Mouse (Mus musculus): Measurements from ENCODE around the gene Gpn1.
A peak's percentile ranks its signal among the peaks of the same experiment; 100 is the strongest.
"Not testable (repeated sequence)": the region's sequence is repeated elsewhere in the genome, so short reads cannot be mapped to it uniquely, and the experiment has no call there.

The Gpn1 gene

DNA sequence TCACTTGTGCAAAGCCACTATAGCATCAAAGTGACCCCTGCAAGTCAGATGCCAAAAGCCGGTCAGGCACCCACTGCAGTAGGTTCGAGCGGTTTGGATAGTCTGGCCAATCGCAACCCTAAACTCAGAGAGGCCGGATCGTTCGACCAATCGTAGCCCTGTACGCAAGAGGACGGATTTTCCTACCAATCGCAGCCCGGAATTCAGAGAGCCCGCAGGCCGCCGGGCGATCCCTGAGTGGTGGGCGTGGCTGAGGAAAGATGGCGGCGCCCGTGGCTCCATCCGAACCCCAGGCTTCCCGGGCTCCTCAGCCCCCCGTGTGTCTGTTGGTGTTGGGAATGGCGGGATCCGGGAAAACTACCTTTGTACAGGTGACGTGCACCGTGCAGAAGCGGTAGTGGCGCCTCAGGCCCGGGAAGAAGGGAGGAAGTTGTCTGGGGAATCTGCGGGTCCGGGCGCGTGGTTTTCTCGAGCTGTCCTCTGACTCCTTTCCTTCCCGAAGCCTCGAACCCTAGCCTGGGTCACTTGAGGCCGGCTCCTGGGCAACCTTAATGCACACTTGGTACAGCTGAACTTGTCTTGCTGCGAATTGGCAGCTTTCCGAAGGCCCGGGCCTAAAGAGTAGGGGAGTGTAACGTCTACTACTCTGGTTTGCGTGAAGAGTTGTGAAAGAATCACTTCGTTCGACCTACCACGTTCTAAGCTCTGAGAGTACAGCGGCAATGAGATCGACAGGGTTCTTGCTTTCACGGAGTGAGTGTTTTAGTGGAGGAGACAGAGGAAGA, at the start of gene Gpn1:
Gene Gpn1 (plus strand): TSS at position 229 of the 785 bp plus-strand sequence.
- DNase-seq, result peak; percentile 92

DNA sequence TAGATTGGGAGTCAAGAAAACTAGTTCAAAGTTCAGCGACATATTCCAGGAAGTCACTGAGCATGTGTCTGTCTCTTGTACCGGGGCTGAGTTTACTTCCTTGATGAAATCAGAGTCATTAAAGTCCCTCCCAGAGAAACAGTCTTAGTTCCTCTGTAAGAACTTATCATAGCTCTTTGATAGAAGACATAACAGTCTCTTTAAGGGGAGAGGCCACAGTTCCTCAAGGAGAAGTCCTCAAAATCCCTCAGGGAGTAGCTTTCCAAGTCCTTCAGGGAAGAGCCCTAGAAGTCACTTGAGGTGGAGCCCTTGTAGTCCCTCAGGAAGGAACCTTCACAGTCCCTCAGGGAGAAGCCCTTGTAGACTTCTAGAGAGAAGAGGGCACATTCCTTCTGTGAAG, 43.2 kb upstream of the Gpn1 start:
- DNase-seq, result no peak

DNA sequence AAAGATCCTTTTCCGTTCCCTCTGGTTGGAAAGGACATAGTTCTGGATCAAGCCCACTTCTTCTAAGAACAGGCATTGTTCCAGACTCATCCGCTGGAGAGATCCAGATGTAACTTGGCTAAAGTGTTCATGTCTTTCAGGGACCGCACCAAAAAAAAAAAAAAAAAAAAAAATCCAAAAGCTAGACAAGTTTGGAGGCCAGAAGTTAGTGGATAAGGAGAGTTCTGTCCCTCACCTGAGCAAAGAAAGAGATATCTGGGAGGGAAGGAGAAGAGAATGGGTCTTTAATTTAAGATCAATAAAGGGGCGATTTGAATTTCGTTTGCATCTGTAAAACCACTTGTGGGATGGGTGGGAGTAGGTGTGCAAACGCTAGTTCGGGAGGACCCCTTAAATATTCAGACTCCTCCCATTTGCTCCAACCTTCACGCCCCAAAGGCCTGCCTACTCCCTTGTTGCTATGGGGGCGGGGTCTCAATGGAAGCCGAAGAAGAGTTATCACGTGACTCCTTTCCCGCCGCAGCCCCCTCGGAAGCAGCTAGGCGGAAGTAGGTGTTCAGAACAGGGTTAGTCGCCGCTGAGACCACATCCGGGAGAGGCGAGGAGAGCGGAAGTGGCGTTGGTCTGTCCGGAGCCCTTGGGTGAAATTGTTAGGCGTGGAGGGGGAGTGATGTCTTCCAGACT, 42.5 kb upstream of the Gpn1 start, which contains the start of gene Zfp512:
Gene Zfp512 (plus strand): TSS at position 554 of the 684 bp plus-strand sequence.
- peak; percentile 97 for DNase-seq

DNA sequence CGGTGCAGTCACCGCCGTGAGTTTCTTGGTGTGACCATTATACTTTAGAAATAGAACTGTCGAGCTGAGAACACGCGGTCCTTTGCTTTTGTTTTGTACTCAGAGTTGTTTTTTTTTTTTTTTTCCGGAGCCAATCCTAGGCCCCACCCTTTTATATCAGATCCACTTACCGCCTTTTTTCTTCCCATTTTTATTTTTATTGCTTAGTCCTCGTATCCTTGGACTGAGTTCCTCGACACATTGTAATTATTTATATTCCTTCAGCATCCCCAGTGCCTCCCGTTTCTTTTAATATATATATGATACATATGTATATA, 42.0 kb upstream of the Gpn1 start:
- no peak for DNase-seq

DNA sequence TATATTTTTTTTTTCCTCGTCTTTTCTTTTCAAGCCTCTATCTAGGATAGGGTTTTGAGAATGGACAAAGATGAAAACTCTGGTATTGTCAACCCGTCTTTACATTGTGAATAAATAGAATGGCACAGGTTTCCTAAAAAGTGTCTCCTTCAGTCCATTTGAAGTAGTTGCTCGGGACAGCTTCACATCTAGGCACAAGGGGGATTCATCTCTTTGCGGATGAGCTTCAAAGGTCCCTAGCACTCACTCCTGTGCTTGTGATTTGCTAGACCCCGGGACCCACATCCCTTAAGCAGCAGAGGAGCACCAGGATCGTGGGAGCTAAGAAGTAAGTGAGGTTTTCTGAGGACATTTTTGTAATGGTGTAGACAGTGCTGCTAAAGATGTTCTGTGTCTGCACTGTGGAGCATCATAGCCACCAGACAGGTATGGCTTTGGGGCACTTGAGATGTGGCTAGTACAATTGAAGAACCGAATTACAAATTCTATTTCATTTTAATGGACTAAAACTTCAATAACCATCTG, 41.6 kb upstream of the Gpn1 start:
- DNase-seq, result no peak

DNA sequence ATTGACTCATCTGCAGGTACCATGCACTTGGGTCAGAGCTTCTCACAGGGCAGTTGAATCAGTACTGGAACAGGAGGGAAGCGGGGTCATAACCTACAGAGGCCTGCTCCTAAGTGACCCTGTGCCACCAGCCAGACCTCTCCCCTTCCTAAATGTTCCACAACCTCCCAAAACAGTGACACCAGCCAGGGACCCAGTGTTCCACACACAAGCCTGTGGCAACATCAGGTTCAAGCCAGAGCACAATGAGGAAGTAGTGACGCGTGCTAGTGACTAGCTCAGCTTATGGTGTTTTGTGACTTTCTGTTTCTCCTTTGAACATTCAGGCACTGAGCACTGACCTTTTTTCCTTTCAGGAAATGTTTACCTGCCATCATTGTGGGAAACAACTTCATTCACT, 26.7 kb upstream of the Gpn1 start:
- DNase-seq, result no peak

DNA sequence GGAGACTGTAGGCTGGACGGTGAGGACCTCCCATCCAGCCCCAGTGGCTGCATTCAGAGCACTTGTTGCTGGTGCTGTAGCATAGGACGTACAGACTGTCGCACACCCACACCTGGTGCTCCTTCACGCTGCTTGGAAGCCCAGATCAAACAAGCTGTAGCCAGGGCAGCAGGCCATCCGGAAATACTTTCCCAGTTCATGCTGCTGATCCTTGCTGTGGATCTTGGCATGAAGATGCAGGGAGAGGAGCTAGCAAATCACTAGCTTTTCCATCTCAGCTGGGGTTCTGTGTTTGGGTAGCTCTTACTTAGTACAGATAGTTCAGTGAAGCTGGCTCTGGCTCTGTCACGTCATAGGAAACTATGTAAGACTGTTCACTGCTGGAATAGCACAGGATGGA, 24.8 kb upstream of the Gpn1 start:
- DNase-seq, result no peak

DNA sequence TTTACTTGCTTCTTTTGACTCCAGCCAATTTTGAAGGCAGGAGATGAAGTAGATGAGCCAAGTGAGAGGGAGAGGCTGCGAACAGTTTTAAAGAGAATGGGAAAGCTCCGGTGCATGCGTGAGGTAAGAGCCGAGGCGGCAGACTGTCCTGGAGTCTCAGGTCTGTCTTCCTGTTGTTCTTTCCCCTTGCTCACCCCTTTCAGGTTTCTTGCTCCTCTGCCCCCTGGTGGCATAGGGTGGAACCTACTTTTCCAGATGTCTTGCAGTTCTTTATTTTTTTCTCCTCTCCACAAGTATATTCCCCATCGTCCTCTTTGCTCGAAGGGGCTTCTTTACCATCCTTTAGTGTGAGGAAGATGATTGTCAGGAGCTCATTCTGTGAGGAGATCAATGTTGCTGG, 24.2 kb upstream of the Gpn1 start:
- DNase-seq, result no peak

DNA sequence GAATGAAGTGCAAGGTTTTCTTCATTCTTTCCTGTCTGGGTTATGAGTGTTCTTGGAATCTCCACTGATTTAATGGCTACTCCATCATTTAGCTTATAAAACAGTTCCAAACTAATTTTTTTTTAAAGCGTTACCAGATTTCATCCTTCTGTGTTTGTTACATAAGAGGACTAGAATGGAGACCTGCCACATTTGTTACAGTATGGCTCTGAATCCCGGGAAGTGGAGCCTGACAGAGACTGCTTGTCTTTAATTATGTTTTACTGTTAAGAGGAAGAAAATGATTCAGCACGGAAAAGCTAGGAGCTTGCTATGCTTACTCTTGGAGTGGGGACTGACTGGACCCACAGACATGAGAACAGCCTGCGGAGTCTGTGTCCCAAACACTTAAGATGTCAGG, 14.0 kb upstream of the Gpn1 start:
- no peak for DNase-seq

DNA sequence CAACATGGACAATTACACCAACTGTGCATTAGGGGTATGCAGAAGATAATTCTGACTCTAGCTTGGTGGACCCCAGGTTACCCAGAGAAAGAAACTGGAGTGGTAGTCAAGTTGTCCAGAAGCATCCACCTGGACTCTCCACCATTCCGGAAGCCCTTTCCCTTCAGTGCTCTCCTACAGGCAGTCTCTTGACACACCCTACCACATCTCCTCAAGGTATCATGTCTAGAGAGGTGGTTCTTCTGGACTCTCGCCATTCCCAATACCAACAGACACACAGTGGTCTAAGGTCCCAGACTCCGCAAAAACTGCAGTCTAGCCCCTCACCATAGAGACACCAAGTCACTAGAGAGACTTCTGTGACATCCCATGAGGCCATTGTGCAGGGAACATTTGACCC, 9.1 kb upstream of the Gpn1 start, which contains the start of gene 4930548H24Rik:
Gene 4930548H24Rik (plus strand): TSS at position 301 of the 400 bp plus-strand sequence.
- no peak for DNase-seq

DNA sequence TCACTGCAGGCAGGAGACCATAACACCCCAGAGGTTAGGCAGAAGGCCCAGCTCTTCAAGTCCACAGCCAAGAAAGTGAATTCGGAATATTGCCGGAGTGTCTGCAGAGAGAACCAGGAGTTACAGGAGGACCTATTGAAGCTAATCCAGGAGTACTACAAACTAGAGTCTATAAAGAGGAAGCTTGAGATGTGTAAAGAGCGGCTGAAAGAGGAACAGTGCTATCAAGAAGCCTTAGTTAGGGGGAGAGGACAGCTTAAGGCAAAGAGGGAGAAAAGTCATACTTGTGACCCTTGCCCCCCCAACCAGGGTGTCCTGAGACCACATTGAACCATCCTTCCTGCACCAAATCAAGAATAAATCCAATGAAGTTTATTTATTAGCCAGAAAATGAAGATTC, 6.7 kb upstream of the Gpn1 start:
- DNase-seq, result no peak

DNA sequence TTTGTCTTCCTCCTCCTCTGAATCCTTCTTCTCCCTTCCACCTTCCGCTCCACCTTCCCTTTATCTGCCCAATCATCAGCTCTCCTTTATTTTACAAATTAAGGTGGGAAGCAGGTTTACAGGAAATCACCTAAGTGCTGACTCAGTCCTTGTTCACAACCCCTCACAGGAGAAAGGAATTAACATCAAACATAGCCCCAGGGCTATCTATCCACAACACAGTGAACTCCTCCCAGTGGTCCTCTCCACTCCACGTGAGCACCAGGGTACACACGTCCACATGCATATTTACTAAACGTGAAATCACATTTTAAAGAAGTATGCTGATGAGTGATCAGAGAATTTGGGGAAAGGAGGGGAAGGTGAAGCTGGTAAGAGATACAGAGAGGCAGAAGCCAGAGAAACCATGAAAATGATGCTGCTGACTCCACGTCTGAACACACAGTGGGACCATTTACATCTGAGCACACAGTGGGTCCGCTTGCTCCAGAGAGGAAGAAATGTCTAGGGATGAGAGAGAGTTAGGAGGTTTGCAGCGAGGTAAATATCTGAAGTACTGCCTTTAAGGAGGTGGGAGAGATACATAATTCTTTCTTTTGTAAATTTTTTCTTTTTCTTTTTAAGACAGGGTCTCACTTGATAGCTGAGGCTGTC, 5.3 kb upstream of the Gpn1 start:
- DNase-seq, result no peak

DNA sequence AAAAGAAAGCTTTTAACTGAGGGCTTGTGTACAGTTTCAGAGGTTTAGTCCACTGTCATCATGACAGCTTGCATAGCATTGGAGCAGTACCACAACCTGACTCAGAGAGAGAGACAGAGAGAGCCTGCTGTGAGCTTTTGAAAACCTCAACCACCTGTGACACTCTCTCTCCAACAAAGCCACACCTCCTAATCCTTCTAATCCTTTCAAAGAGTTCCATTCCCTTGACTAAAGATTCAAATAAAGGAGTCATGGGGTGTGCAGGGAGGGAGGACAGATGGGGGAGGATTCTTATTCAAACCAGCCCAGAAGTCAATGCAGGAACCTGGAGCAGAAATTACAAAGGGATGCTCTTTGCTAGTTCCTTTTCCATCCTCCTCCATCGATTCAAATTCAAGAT, 2.5 kb upstream of the Gpn1 start:
- DNase-seq, result no peak

DNA sequence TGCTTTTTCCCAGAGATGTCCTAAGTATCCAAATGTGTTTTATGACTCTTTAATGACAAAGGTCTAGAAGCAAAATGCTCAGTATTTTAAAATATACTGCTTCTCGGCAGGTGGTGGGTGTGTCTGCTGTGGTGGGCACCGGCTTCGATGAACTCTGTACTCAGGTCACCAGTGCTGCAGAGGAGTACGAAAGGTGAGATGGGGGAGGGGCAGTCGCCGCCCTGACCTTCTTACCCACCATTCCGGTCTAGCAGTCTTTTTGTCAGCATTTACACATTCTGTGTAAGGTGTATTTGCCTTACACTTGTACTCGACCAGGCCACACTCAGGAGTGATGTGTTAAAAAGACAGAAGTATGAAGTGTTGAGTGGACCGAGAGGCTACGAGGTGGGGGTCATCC, 10.3 kb downstream of the Gpn1 start:
- no peak for DNase-seq

DNA sequence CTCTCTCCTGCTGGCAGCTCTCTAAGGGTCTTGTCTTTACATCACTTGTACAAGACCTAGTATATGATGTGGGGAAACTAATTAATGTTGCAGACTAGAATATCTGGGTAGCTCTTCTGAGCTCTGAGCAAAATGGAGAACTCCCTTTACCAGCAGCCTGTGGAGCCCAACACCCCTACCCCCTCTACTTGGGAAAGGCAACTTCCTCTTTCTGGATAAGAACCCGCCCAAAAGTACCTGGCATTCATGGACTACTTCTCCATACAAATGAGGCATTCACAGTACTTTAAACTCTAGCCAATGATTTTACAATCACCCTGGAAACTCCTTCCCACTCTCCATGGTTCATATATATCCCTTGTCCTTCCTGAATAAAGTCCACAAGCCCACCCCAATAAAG, 17.9 kb downstream of the Gpn1 start:
- no peak for DNase-seq

DNA sequence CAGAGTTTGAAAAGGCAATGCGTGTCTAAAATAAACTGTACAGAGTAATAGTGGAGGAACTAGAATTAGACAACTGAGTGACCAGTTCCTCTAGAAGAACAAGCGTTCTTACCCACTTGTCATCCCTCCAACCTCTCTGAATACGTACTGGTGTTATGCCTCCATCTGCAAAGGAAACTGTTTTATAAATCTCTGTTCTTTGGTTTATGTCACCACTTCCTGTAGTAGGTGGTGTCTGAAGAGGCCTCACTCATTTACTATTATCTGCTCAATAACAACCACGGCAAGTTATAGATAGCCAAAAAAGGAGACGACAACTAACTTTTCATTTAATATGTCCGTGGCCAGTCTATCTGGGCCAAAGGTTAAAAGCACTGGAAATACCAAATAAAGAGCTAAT, 26.0 kb downstream of the Gpn1 start:
- DNase-seq, result no peak

DNA sequence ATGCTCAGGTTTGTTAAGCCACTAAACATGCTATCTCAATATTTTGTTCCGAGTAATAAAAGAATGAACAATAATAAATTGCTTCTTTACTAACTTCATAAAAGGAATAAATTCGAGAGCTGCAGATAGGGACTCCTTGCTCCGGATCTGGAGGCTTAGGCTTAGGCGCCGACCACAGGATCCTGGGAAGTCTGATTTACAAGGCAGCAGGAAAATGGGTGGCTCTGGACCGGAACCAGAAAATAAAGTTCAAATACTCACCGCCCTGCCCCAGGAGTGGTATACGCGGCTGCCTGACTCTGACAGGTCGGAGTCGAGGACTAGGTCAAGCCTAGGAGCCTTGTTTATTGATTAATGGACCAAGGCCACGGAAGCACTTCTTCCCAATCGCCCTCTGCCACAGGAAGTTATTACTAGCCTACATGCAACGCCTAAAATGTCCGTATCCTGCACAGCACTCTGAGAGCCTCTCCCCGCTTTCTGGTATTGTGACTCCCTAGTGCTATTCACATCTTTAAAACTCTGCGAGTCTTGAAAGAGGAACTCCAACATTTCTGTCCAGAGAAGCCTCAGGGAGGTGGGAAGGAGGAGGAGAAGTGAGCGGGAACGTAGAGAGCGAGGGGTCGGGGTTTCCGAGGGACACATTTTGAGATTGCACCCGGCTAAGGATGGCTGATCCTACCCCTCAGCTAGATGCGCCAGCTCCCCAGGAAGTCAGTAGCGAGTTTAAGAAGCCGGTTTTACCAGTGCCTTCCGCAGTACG, 32.0 kb downstream of the Gpn1 start, which contains the start of gene Slc4a1ap:
Gene Slc4a1ap (plus strand): TSS at position 642 of the 763 bp plus-strand sequence.
- DNase-seq, result peak; percentile 81

DNA sequence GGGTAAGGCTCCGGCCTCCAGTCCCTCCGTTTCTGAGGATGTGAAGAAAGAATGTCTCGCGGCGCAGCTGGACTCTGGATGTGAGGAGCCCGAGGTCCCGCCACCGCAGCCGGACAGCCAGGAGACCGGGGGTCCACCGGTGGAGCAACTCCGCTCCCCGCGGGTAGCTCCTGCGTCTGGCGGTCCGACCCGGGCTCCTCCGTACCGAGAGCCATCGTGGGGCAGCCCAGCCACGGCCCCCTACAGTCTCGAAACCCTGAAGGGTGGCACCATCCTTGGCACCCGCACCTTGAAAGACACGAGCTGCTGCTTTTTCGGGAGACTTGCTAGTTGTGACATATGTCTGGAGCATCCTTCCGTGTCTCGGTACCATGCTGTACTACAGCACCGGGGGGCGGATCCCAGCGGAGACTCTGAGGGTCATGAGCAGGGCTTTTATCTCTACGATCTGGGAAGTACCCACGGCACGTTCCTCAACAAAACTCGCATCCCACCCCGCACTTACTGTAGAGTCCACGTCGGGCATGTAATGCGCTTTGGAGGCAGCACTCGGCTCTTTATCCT, 32.7 kb downstream of the Gpn1 start:
- peak; percentile 17 for DNase-seq

DNA sequence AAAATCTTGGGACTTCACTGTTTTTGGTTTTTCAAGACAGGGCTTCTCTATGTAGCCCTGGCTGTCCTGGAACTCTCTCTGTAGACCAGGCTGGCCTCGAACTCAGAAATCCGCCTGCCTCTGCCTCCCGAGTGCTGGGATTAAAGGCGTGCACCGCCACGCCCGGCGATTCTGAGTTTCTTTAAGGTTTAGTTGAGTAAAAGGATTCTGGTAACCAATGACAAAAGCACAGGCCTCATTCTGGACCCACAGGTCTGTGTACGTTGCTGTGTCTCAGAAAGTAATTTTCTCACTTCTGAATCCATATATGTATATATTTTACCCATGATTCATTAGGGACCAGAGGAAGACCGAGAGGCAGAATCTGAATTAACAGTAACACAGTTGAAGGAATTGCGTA, 33.2 kb downstream of the Gpn1 start, which contains the start of gene Supt7l:
Gene Supt7l (minus strand): TSS at position 101 of the 400 bp plus-strand sequence.
- not testable (repeated sequence) for DNase-seq

DNA sequence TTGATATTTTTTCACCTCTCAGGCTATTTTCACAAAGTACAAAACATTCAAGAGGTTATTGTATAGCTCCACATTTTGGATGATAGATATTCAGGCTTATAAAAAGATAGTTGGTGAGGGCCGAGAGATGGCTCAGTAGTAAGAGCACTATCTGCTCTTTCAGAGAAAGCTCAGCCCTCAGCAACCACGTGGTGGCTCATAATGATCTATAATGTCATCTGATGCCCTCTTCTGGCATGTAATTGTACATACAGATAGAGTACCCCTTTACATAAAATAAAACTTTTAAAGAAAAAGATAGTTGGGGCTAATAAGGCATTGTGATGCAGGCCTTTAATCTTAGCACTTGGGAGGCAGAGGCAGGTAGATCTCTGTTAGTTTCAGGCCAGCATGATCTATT, 34.0 kb downstream of the Gpn1 start:
- DNase-seq, result no peak

DNA sequence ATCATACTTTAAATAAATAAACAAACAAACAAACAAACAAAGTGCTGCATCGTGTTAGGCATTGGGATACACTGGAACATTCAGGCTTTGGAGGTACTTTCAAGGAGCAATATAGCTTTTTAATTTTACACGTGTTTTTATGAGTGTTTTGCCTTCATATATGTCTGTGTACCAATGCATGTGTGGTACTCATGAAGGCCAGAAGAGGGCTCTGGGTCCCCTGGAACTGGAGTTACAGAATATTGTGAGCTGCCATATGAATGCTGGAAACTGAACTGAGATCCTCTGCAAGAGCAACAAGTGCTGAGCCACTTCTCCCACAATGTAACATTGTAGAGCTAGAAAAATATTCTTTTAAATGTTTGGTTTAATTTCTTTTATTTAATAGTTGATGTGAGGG, 40.7 kb downstream of the Gpn1 start:
- DNase-seq, result no peak

DNA sequence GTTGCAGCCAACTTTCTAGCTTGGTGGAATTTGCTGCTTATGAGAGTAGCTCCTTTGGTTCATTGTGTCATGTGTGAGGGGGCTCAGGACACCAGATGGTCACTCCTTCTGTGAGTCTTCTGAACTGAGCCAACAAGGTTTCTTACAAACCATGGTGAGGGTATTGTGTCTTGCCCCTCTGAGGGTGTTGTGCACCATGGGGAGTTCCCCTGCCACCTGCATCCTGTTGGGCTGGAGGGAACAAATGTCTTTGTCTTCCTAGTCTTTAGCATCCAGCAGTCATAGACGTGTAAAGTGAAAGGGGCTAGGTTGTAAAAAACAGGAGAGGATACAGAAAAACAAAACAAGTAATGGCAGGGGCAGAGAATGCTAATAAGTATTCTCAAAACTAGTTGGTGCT, 64.9 kb downstream of the Gpn1 start:
- DNase-seq, result no peak

DNA sequence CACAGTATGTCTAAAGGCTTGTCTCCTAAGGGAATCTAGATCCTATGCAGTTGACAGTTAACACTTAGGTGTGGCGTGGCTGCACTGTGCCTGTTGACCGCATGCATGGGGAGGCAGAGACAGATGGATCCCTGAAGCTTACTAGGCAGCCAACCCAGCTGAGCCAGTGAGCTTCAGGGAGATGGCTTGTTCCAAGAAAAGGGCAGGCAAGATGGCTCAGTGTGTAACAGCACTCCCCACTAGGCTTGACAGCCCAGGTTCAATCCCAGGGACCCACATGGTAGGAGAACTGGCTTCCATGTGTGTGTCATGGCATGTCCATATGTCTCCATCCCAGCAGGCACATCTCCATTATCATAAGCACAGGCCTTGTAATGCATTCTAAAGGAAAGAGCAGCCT, 65.8 kb downstream of the Gpn1 start:
- DNase-seq, result no peak

Measured in kidney, adult 11 months (tissue).